Mouse (Mus musculus) C2C12 (cell line): ENCODE measurements around the gene Acy3. TPM values are rescaled to one million over a fixed set of nuclear protein-coding genes. Genes with fewer than 3 reads are reported as not detected.

Experiments
- H3K27me3 ChIP-seq: one replicate; pipeline ENCODE4 v1.6.1; 2011; ENCODE audit not compliant: control insufficient read depth, insufficient read depth, insufficient read length
- H3K36me3 ChIP-seq: one replicate; pipeline ENCODE4 v1.6.1; 2011; ENCODE audit not compliant: control insufficient read depth, insufficient read depth
- H3K4me3 ChIP-seq: one replicate; pipeline ENCODE4 v1.5.1; 2011; ENCODE audit warnings: mild to moderate bottlenecking, control low read depth; ENCODE audit not compliant: poor library complexity, insufficient read depth, severe bottlenecking
- H3K79me2 ChIP-seq: one replicate; pipeline ENCODE4 v1.6.1; 2011; ENCODE audit not compliant: control insufficient read depth, insufficient read depth
- H3K79me3 ChIP-seq: one replicate; pipeline ENCODE4 v1.6.1; 2011; ENCODE audit warnings: low read depth, control low read depth
- H3ac ChIP-seq: one replicate; pipeline ENCODE3; 2011; ENCODE audit warnings: low read depth; ENCODE audit not compliant: control insufficient read depth, insufficient read length
- CEBPB ChIP-seq: IDR thresholded peaks from one replicate; pipeline ENCODE4 v1.6.1; 2011; ENCODE audit warnings: low read depth, mild to moderate bottlenecking, control low read depth, moderate library complexity
- CTCF ChIP-seq: IDR thresholded peaks from one replicate; pipeline ENCODE4 v1.5.1; 2011; ENCODE audit not compliant: control insufficient read depth, insufficient read depth, insufficient read length
- FOSL1 ChIP-seq: IDR thresholded peaks from one replicate; pipeline ENCODE4 v1.8.0; 2011; ENCODE audit warnings: mild to moderate bottlenecking, low read length; ENCODE audit not compliant: poor library complexity, insufficient read depth, severe bottlenecking
- MAX ChIP-seq: IDR thresholded peaks from one replicate; pipeline ENCODE4 v1.6.1; 2011; ENCODE audit warnings: mild to moderate bottlenecking, control low read depth
- MYOD1 ChIP-seq: IDR thresholded peaks from one replicate; pipeline ENCODE4 v1.6.1; 2011; ENCODE audit warnings: low read depth; ENCODE audit not compliant: control insufficient read depth, insufficient read length
- MYOG ChIP-seq: IDR thresholded peaks from one replicate; pipeline ENCODE4 v1.6.1; 2011; ENCODE audit not compliant: control insufficient read depth, insufficient read length; ENCODE audit errors: extremely low read depth
- USF1 ChIP-seq: IDR thresholded peaks from one replicate; pipeline ENCODE4 v1.6.1; 2011; ENCODE audit warnings: low read depth, mild to moderate bottlenecking, control low read depth, moderate library complexity
- polyA plus RNA-seq: library from polyadenylated mRNA; unstranded; fragments of >200 nt; fragmentation: generic; extraction: Trizol; gene quantifications from one replicate; pipeline ENCODE4 v1.2.1, GENCODE M21; 2012; ENCODE audit warnings: missing spikeins

Acy3 gene
- polyA plus RNA-seq, 1 experiment: 3.5 TPM

- Histone ChIP-seq H3K79me2 (no peaks in the 10 kb centered on the region), H3K36me3 (no peaks in the 10 kb centered on the region), H3K4me3 (no peak overlapping the region), H3K27me3 (peaks cover 23% of the 10 kb centered on the region), H3K79me3 (no peaks in the 10 kb centered on the region), H3ac (no peak overlapping the region)
- no peak for TF ChIP-seq CEBPB
- TF ChIP-seq USF1: no peak
- TF ChIP-seq MYOD1: no peak
Measured at GRCm38 (mm10) chr19:3991562-3991961, 5.2 kb downstream of the Acy3 start.

- no peak overlapping the region for H3ac ChIP-seq
- no peak overlapping the region for H3K4me3 ChIP-seq
Measured at GRCm38 (mm10) chr19:3991966-3992365, 5.6 kb downstream of the Acy3 start.

GRCm38 (mm10) chr19:3992416-3992815 is 6.0 kb downstream of the Acy3 start, which contains the start of gene Tbx10:
Gene Tbx10 (plus strand): TSS chr19:3992752.
- H3K79me2 ChIP-seq: no peaks in the 10 kb centered on the region
- TF ChIP-seq MAX: no peak
- no peak for TF ChIP-seq FOSL1
- TF ChIP-seq MYOG: no peak
- TF ChIP-seq CTCF: no peak
- no peaks in the 10 kb centered on the region for H3K36me3 ChIP-seq
- no peak within 1 kb of the TSS for H3ac ChIP-seq
- peaks cover 23% of the 10 kb centered on the region for H3K27me3 ChIP-seq
- no peaks in the 10 kb centered on the region for H3K79me3 ChIP-seq
- H3K4me3 ChIP-seq: no peak within 1 kb of the TSS

More at GRCm38 (mm10) chr19:3991966-3992365, 5.6 kb downstream of the Acy3 start:
- Histone ChIP-seq H3K79me3 (no peaks in the 10 kb centered on the region), H3K36me3 (no peaks in the 10 kb centered on the region), H3K79me2 (no peaks in the 10 kb centered on the region), H3K27me3 (peaks cover 23% of the 10 kb centered on the region)
- TF ChIP-seq FOSL1: no peak
- TF ChIP-seq CTCF: no peak
- TF ChIP-seq MYOG: no peak
- no peak for TF ChIP-seq USF1
- TF ChIP-seq MYOD1: no peak
- no peak for TF ChIP-seq CEBPB
- no peak for TF ChIP-seq MAX

DNA sequence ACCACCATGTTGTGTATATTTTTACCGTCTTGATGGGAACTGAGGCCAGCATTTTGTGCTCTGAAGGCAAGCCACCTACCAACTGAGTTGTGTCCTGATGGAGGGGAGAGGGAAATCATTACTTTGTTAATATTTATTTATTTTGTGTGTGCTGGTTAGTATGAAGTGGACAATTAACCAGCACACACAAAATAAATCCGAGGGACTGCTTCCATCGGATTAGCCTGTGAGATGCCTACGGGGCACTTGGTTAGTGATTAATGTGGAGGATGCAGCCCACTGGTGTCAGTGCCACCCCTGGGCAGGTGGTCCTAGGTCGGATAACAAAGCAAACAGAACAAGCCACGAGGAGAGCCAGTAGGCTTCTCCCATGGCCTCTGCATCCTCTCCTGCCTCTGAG is 8.6 kb downstream of the Acy3 start:
- no peak for TF ChIP-seq CEBPB
- no peak for TF ChIP-seq MYOG
- TF ChIP-seq FOSL1: no peak
- no peak for TF ChIP-seq MAX
- TF ChIP-seq USF1: no peak
- no peak for TF ChIP-seq CTCF
- TF ChIP-seq MYOD1: no peak
- no peaks in the 10 kb centered on the region for H3K36me3 ChIP-seq
- no peaks in the 10 kb centered on the region for H3K79me2 ChIP-seq
- H3ac ChIP-seq: no peak overlapping the region
- H3K79me3 ChIP-seq: no peaks in the 10 kb centered on the region
- H3K27me3 ChIP-seq: peaks cover 23% of the 10 kb centered on the region
- no peak overlapping the region for H3K4me3 ChIP-seq

DNA sequence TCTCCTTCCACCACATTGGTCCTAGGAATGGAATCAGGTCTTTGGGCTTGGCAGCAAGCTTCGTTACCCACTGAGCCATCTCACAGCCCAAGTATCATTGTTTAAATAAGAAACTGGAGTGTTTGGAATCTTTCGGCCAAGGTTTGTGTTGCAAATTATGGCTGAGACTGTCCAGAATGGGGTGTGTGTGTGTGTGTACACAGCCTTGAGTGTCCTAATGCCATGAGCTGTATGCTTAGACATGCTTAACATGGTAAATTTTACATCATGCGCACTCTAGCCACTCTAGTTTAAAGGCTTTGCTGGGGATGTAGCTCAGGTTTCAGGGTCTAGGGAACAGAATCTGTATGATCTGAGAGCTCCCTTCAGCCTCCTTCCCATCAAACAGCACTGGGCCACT is 9.1 kb downstream of the Acy3 start:
- Histone ChIP-seq H3K79me3 (no peaks in the 10 kb centered on the region), H3K36me3 (no peaks in the 10 kb centered on the region), H3K79me2 (no peaks in the 10 kb centered on the region), H3K27me3 (peaks cover 23% of the 10 kb centered on the region), H3ac (no peak overlapping the region), H3K4me3 (no peak overlapping the region)
- no peak for TF ChIP-seq MYOD1
- no peak for TF ChIP-seq FOSL1
- no peak for TF ChIP-seq USF1
- no peak for TF ChIP-seq MAX
- no peak for TF ChIP-seq MYOG
- no peak for TF ChIP-seq CEBPB
- no peak for TF ChIP-seq CTCF

DNA sequence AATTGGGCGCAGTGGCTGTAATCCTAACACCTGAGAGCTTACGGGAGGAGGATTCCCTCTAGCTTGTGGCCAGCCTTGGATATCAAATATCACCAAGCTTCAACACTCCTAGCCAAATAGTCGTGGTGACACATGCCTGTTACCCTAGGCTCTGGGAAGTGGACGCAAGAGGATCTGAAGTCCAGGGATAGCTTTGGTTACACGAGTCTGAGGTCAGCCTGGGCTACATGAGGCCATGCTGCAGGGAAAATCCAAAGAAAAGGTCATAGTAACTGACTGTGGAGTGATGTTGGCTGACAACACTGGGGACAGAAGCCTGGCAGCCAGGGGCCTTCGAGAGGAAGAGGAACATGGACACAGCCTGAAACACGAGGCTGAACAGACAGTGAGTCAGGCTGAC is 9.7 kb downstream of the Acy3 start:
- H3K4me3 ChIP-seq: no peak overlapping the region
- no peaks in the 10 kb centered on the region for H3K36me3 ChIP-seq
- no peak overlapping the region for H3ac ChIP-seq
- TF ChIP-seq MYOD1: no peak
- no peak for TF ChIP-seq MYOG
- TF ChIP-seq CTCF: no peak
- TF ChIP-seq MAX: no peak
- no peak for TF ChIP-seq CEBPB
- TF ChIP-seq FOSL1: no peak
- TF ChIP-seq USF1: no peak
- no peaks in the 10 kb centered on the region for H3K79me2 ChIP-seq
- H3K79me3 ChIP-seq: no peaks in the 10 kb centered on the region
- peaks cover 23% of the 10 kb centered on the region for H3K27me3 ChIP-seq
